Mouse (Mus musculus): ENCODE data around the gene Dst.

The Dst gene

GRCm38 (mm10) chr1:34128796-34129195 lies 220.8 kb downstream of the Dst start:
- no peak for DNase-seq (ENCODE audit: low spot score in 2 of 2)

GRCm38 (mm10) chr1:34129691-34130090 lies 221.7 kb downstream of the Dst start:
- DNase-seq (ENCODE audit: low spot score in 2 of 2): no peak

GRCm38 (mm10) chr1:34130804-34131203 lies 222.8 kb downstream of the Dst start:
- DNase-seq (ENCODE audit: low spot score in 2 of 2): no peak

GRCm38 (mm10) chr1:34132875-34133274 lies 224.8 kb downstream of the Dst start:
- no peak for DNase-seq (ENCODE audit: low spot score in 2 of 2)

- no peak for DNase-seq (ENCODE audit: low spot score in 2 of 2)
Observed at GRCm38 (mm10) chr1:34135535-34135934, 227.5 kb downstream of the Dst start.

GRCm38 (mm10) chr1:34139191-34139853 lies 231.3 kb downstream of the Dst start:
- no peak for DNase-seq (ENCODE audit: low spot score in 2 of 2)

GRCm38 (mm10) chr1:34139871-34140471 lies 231.9 kb downstream of the Dst start:
- DNase-seq (ENCODE audit: low spot score in 2 of 2): no peak

GRCm38 (mm10) chr1:34140686-34141085 lies 232.7 kb downstream of the Dst start:
- no peak for DNase-seq (ENCODE audit: low spot score in 2 of 2)

GRCm38 (mm10) chr1:34142951-34143580 lies 235.0 kb downstream of the Dst start:
- no peak for DNase-seq (ENCODE audit: low spot score in 2 of 2)

- DNase-seq (ENCODE audit: low spot score in 2 of 2): no peak
Observed at GRCm38 (mm10) chr1:34144826-34145225, 236.8 kb downstream of the Dst start.

- DNase-seq (ENCODE audit: low spot score in 2 of 2): no peak
Observed at GRCm38 (mm10) chr1:34148039-34148438, 240.0 kb downstream of the Dst start.

GRCm38 (mm10) chr1:34150416-34151093 lies 242.5 kb downstream of the Dst start:
- no peak for DNase-seq (ENCODE audit: low spot score in 2 of 2)

GRCm38 (mm10) chr1:34152683-34153082 lies 244.7 kb downstream of the Dst start:
- no peak for DNase-seq (ENCODE audit: low spot score in 2 of 2)

- DNase-seq (ENCODE audit: low spot score in 2 of 2): no peak
Observed at GRCm38 (mm10) chr1:34156058-34156457, 248.0 kb downstream of the Dst start.

- DNase-seq (ENCODE audit: low spot score in 2 of 2): no peak
Observed at GRCm38 (mm10) chr1:34157702-34158101, 249.7 kb downstream of the Dst start.

GRCm38 (mm10) chr1:34158822-34159221 lies 250.8 kb downstream of the Dst start:
- no peak for DNase-seq (ENCODE audit: low spot score in 2 of 2)

- no peak for DNase-seq (ENCODE audit: low spot score in 2 of 2)
Observed at GRCm38 (mm10) chr1:34159898-34160297, 251.9 kb downstream of the Dst start.

- DNase-seq (ENCODE audit: low spot score in 2 of 2): peak; percentile 39 to 57
Observed at GRCm38 (mm10) chr1:34164616-34165295, 256.7 kb downstream of the Dst start.

- no peak for DNase-seq (ENCODE audit: low spot score in 2 of 2)
Observed at GRCm38 (mm10) chr1:34165926-34166325, 257.9 kb downstream of the Dst start.

- DNase-seq (ENCODE audit: low spot score in 2 of 2): no peak
Observed at GRCm38 (mm10) chr1:34167151-34168057, 259.4 kb downstream of the Dst start.

GRCm38 (mm10) chr1:34169086-34169485 lies 261.1 kb downstream of the Dst start:
- no peak for DNase-seq (ENCODE audit: low spot score in 2 of 2)

Measured in spleen, postnatal 36 days (tissue).